Mouse (Mus musculus) telencephalon, adult 2 months (tissue): Measurements from ENCODE around the gene Kif16b.
A peak's percentile ranks its signal among the peaks of the same experiment; 100 is the strongest.

ENCODE experiments used
- DNase-seq: peaks from one replicate; pipeline ENCODE4 v3.0.0-alpha.2; 2011; ENCODE audit warnings: low read depth, low spot score

Kif16b gene

DNA sequence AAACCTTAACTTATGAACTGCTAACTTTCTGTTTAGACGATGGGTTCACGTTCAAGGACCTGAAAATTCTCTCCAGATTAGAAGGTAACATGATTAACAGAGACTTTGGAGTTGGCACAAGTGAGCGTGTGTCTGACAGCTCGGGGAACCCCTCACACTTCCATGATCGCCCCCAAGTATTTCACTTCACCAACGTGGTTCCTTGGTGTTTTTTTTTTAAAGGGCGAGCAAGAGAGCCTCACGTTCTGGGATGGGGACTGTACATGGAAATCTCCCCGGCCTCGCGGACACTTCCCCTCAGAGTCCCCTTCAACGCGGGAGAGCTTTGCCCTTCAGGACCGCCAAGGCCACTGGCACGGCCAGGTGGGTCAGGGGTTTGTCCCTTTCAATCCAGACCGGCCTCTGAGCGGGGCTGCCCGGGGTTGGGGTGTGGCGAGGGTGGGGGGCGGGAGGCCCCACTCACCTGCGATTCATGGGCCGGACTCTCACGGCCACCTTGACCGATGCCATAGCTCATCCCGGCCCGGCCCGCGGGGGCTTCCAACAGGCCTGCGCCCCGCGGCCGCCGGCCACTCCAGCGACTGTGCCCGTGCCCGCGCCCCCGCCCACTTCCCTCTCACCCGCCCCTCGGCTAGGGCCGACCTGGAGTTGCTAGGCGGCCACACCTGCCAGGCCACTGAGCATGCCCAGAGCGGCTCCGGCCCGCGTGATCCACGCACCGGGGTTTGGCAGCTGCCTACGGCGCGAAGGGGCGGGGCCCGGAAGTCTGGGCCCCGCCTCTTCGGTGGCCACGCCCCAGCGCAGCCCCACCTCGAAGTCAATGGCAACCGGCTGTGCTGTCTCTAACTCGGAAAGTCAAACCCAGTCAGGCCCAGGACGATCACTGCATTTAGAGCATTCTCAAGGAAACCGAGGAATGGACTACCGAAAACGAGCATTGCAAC, at the start of gene Kif16b:
Gene Kif16b (minus strand): TSS at position 670 of the 944 bp plus-strand sequence.
- peak; percentile 76 for DNase-seq

DNA sequence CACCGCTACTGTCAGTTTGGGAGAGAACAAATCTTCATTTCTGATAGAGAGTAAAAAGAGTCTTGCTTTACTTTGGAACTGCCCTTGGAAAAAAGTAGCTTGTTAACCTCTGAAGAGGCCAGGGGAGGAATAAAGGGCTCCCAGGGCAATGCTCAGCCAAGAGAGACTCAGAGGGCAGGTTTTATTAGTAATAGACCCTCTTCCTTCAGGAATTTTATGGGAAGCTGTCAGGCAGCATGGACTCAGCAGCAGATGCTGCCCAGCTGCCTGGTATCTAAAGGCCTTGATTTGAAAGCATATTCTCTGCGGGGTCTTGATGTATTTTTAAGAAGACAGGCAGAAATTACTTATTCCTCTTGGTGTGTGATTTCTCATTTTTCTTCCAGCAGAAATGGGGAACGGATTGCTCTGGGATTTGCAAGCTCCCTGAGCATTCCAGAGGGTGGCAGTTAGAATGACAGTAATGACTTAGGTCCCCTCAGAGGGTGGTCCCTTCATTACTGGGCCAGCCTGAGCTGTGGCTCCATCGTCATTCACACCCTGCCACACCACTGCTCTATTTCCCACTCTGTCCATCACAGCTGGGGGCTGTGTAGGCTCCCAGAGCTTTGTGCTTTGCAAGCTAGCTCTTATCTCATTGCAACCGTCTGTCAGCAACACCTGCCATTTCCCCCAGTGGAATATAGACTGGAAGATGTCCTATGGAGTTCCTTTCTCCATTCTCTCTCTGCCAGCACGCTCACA, 39.7 kb upstream of the Kif16b start:
- no peak for DNase-seq

DNA sequence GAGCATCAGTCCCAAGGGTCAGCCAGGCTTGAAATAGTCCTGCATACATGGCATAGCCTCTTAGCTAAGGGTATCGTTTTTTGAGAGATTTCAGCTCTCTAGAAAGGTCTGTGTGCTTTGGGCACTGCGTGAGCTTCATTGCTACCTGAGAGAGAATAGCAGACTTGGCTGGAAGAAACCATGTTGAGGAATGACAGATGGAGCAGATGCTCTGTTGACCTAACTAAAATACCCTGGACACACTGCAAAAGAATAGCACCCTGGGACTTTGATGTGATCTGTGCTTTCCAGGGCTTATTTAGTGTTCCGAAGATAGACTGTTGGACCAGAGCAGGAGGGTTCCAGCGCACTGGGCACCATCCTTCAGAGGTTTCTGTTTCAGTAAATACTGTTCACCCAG, 29.1 kb upstream of the Kif16b start:
- no peak for DNase-seq

GRCm38 (mm10) chr2:142929226-142930112, 28.1 kb upstream of the Kif16b start:
- DNase-seq: no peak

DNA sequence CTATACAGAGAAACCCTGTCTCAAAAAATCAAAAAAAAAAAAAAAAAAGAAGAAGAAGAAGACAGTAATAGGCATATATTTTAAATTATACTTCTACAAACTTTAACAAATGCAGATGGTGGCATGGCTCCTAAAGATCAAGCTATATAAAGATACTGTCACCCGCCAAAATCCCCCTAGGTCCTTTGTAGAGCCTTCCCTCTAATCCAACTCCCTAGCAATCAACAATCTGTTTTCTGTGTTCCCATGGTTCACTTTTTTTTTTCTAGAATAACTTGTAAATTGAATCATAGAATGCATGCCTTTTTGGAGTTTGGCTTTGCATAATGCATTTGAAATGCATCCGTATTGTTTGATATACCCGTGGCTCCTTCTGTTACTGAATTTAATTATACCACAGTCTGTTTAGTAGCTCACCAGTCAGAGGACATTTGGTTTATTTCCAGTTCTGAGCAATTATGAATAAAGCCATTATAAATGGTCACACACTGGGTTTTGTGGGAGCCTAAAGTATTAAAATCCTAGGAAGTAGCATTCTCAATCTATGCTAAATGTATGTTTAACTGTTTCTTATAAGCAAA, 9.6 kb upstream of the Kif16b start:
- no peak for DNase-seq

- DNase-seq: no peak
Observed at GRCm38 (mm10) chr2:142909213-142909612, 7.9 kb upstream of the Kif16b start.

DNA sequence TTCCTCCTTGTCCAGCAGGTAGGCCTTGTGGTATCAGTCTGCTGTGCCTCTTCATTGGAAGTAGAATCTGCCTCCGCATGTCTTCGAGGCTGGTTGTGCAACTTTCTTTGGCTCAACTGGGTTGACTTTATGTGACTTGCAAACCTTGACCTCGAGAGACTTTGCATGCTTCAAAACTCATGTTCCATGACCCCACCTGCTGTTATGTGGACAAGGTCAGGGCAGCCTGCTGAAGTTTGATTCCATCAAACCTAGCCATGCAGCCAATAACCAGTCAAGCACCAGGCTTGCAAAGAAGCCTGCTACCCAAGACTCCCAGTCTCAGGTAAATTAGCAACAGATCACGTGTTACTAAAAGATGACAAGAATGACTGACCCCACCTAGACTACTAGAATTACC, 5.7 kb upstream of the Kif16b start:
- DNase-seq: no peak

DNA sequence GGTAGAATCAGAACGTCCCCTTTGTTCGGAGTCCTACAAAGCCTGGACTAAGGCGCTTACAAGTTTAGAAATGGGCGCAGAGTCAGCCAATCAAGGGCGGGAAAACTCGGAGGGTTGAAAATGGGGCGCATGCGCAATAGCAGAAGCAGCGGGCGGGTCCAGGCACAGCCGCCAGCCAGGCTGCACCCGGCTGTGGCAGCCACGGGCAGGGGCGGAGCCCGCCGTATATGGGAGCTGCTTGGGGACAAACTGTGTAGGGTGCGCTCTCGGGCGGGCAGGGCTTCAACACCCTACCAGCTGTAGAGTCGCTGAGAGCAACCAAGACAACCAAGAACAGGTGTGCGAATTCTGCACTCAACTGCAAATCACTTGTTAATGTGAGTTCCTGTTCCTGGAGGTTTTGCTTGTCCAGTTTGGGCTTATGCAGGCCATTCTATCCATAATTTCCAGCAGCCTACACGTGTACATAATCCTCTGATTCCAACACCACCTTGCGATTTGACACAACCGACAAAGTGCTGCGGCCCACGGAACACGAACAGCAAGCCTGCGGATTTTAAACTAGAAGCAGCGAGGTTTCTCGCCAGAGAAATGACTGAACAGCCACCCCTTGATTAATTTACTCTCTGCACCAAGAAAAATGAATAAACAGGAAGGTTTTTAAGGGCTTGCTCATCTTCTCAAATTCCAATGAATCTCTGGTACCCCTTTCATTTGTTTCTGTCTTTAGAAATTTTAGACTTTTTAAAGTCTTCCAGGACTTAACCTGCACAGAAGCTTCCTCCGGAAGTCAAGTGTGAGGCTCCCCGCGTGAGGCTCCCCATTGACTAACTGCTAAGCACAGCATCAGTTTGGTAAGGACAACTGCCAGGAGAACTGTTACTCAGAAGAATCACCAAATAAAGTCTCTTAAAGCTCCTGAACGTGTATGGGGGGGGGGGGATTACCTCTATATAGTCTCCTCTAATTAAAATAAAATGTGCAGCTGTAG, 1.9 kb upstream of the Kif16b start:
- peak; percentile 93 for DNase-seq

DNA sequence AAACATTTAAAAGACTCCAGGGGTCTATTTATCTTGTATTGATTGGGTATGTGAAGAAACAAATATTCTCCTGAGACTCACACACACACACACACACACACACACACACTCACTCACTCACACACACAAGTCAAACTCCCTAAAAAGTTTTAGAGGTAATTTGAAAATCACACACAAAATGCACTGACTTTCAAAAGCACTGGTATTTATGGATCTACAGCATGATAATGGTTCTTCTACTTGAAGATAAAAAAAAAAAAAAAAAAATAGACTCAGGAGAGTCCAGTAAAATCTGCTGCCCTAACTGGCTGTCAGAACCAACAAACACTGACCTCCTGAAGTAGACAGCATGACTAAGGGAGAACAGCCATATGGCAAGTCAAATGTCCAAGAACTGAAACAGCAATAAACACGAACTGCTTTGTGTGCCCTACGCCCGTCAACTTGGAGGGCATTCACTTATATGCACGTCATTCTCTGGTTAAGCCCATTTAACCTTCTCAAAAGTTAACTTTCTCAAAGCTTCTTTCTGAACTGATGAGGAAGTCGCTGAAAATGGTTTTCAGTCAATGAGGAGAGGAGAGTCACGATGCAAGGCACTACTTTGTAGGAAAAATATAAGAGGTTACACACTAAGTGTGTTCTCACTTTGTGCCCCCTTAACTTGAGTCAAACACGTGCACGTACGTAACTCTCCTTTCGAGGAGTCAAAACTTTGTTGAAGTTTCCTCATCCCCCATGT, 1.0 kb downstream of the Kif16b start:
- no peak for DNase-seq

- DNase-seq: no peak
Observed at GRCm38 (mm10) chr2:142893780-142894179, 7.6 kb downstream of the Kif16b start.

DNA sequence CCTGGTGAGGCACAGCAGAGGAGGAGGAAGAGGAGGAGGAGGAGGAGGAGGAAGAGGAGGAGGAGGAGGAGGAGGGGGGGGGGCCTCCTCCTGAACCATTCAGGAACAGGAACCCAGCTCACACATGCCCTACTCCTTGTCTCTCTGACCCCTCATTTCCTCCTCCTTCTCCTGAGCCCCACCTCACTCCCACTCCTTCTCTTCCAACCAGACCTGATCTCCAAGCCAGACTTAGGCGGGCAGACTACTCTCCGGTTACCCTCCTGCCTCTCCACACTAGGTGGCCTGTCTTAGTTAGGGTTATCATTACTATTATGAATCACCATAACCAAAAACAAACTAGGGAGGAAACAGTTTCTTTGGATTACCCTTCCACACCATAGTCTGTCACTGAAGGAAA, 10.0 kb downstream of the Kif16b start:
- DNase-seq: no peak

GRCm38 (mm10) chr2:142884456-142884855, 16.9 kb downstream of the Kif16b start:
- no peak for DNase-seq

GRCm38 (mm10) chr2:142883625-142883994, 17.7 kb downstream of the Kif16b start:
- DNase-seq: no peak

- DNase-seq: peak; percentile 55
Observed at GRCm38 (mm10) chr2:142882871-142883624, 18.3 kb downstream of the Kif16b start.

GRCm38 (mm10) chr2:142882466-142882865, 18.9 kb downstream of the Kif16b start:
- no peak for DNase-seq

DNA sequence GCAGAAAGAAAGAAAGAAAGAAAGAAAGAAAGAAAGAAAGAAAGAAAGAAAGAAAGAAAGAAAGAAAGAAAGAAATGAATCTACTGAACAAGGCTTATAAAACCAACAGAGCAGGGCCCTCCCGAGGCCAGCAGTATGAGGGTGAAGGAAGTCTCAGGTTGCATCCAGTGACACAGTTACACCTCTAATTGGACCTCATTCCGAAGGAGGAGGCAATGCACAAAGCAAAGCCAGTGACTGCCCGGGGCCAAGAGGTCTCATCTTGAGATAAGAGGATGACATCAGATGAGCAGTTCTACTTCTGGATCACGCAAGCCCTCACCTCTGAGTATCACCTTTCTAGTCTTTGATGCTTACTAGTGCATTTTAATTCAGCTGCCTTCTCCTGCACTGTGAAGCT, 20.2 kb downstream of the Kif16b start:
- no peak for DNase-seq

DNA sequence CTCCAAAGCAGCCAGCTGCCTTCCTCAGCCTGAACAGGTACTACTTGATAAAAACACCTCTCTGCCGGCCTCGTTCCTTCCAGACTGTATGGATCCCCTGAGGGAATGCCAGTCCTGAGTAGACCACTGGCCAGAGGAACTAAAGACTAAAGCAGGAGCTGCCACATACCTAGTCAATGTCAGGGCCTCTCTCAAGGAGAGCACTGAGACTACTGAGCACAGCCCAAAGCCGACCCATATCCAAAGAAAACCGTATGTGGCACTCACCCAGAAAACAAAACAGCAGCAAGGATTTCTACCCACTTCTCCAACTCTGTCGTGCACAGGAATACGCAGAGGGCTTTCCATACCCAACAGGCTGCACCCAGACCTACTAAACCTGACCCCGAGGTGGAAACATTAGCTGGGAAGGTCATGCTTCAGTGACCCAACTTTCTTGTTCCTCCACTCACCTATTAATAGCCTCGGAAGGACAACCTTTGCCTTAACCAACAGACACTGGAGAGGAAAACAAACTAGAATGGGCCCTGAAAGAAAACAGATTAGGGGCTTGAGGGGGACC, 22.0 kb downstream of the Kif16b start:
- DNase-seq: no peak

DNA sequence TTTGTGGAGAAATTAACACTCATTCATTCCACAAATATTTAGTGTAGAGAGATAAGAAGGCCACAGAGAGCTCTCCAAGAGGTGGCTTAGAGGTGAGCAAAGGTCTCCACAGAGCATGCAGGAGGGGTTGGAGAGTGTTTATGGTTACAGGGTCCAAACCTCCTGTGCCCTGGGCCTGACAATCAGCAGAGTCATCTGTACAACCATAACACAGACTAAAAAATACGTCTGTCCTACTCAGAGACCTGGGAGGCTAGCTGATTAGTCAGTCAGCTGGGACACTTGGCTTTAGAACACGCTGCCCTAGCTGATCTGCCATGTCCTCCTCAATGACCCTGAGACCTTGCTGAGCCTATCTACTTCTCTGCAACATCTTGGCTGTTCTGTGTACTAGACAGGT, 24.7 kb downstream of the Kif16b start:
- DNase-seq: no peak
